Mouse (Mus musculus) fat pad, adult 2 months (tissue): ENCODE measurements around the gene Tgds.
"Not testable (repeated sequence)": the region's sequence is repeated elsewhere in the genome, so short reads cannot be mapped to it uniquely, and the experiment has no call there.

Experiments
- DNase-seq: peaks from one replicate; pipeline ENCODE4 v3.0.0-alpha.2; 2011; ENCODE audit warnings: low read depth, low spot score; ENCODE audit errors: extremely low read depth

Gene Tgds

DNA sequence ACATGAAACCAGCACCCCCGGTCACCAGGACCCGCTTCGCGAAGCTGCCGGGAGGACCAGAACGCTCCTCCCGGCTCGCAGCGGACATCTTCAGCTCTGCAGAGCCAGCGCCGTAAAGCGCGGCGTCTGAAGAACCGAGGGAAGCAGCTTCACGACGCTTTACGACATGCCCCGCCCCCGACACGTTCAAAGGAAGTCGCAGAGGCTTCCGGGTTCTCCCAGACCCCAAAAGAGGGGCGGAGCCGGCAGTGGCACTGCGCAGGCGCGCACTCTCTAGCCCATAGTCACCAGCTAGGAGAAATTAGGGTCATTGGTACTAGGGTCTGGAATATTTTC, at the start of gene Tgds:
Gene Tgds (minus strand): TSS at position 114 of the 336 bp plus-strand sequence.
- peak; percentile 68 for DNase-seq

DNA sequence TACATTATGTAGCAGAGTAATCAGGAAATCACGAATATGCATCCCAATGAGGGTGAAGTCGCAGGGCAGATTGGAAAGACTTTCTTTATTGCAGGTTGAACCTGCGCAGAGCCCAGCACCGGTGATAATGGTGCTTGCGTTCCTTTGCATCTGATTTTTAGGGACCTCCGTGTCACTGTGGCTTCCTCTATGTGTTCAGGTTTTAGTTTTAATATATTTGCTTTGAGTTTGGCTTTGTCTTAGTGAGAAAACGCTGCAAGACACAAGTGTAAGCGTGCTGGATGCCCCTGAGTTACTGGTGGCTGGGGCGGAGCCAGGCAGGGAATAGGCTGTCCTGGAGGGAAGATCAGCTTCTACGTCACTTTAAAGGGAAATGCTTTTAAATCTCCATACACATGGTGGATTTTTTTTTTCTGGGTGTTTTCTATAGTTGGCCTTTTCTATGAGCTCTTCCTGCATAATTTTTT, 48.2 kb upstream of the Tgds start:
- DNase-seq, result no peak

DNA sequence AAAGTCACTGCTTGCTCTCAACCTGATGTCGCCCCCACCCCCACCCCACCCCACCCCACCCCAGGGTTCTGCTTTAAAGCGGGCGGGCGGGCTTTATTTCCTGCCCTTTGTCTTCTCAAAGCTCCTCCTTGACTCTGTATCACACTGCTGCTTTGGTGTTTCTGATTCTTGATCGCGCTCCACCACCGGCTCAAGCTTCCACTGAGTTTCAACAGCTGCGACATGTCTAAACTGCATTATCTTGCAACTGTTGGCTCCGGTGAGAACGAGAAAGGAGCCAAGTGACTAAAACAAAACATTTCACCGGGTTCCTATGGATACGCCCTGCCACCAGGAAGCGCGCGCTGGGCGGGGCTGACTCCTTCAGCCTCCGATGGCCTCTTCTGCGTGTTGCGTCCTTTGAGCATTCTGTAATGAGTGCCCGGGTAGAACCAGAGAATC, 47.6 kb upstream of the Tgds start:
- DNase-seq, result peak; percentile 74

- no peak for DNase-seq
These were observed 47.1 kb upstream of the Tgds start for GRCm38 (mm10) chr14:118179701-118180100.

GRCm38 (mm10) chr14:118179251-118179650, 46.7 kb upstream of the Tgds start:
- DNase-seq, result peak; percentile 83

GRCm38 (mm10) chr14:118175694-118176085, 43.1 kb upstream of the Tgds start:
- DNase-seq, result no peak

GRCm38 (mm10) chr14:118175071-118175693, 42.6 kb upstream of the Tgds start:
- DNase-seq, result no peak

DNA sequence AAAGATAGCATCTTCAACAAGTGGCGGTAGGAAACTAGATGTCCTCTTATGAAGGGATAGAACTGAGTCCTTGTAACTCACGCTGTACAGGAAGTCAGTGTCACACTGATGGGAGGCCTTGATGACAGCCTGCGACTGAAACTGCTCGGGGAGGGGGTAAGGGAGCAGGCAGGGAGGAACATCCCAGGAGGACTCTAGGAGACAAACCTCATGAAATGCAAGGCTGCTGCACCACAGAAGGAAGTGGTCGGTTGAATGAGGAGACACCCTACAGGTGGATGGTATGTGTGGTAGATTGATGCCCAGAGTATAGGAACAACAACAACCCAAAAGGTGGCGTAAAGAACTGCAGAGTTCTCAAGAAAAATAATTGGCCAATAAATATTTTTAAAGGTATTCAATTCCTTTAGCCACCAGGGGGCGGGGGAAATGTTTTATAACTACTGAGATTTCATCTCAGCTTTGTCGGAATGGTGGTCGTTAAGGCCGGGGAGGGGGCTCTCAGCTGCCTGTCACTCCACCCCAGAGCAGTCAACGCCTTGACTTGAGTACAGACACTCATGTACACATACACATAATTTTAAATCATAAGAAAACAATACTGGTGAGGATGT, 41.1 kb upstream of the Tgds start:
- no peak for DNase-seq

- no peak for DNase-seq
These were observed 36.2 kb upstream of the Tgds start for GRCm38 (mm10) chr14:118168776-118169175.

DNA sequence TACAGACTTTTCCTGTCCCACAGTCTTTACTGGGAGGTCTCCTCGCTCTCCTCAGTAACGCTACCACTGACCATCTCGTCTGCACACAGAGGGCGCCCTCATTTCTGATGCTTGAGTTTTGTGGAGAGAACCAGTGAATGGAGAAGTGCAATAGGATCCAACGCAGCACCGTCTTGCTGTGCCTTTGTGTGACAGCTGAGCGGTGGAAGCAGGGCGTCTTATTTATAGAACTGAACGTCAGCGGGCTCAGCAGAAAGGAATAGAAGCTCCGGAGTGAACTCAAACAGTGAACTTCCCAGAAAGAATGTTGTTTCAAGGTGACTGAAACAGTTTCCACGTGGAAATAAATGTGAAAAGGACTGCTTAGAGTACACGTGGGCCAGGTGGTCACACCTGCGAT, 30.1 kb upstream of the Tgds start:
- no peak for DNase-seq

- DNase-seq, result no peak
These were observed 29.2 kb upstream of the Tgds start for GRCm38 (mm10) chr14:118161751-118162150.

DNA sequence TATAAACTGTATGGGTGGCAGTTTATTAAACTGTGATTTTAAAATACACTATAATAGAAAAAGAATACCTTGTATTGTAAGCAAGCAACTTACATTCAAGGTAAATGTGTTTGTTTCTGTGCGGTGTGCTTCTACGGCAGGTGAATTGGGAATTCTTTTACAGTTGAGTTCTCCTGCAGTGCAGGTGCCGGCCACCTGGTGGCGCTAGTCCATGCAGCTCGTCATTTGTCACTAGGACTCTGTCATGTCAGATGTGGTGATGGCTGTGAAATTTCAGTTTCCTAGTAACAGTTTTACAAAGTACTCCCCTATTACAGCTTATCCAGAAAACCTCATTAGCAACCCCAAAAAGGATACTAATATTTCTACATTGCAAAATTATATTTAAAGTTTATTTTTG, 24.6 kb upstream of the Tgds start:
- no peak for DNase-seq

GRCm38 (mm10) chr14:118156740-118157139, 24.2 kb upstream of the Tgds start:
- DNase-seq, result no peak

GRCm38 (mm10) chr14:118156056-118156455, 23.5 kb upstream of the Tgds start:
- DNase-seq, result not testable (repeated sequence)

GRCm38 (mm10) chr14:118152294-118152651, 19.7 kb upstream of the Tgds start:
- no peak for DNase-seq

GRCm38 (mm10) chr14:118151651-118152293, 19.2 kb upstream of the Tgds start:
- no peak for DNase-seq

DNA sequence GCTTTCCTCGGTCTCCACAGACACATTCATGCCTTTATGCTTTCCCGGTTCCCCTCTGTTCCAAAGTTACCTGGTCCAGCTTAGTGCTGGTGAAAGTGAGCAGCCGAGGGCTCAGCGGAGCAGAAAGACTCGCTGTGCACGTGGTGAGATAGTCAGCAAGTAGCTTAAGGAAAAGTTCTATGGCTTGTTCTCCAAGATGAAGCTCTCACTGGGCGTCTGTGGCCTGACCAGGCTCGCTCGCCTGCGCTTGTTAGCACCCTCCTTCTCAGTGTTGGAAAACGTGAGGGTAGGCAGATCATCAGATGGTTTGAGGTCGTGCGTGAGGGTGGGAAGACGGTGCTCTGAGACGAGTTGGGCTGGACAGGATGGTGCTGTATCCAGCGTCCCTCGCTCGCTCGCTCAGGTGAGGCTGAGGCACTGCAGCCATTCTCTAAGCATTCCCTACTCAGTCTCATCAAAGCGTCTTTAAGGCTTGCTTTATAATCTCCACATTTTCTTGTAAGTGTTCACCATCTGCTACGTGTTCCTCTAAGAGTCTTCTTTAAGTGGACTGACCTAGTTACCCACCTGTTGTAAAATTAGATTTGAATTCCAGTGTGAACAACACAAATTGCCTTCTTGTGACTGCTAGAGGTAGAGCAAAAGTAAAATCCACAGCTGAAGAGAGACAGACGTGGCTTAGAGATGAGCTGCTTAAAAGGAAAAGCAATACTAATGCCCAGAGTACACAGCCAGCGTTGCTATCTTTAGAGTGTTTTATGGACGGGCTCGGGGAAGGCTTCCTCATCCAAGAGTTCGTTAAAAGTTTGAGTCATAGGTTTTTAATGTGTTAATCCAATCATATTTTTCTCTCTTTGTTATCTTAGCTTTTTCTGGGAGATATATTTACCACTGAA, 18.3 kb upstream of the Tgds start:
- no peak for DNase-seq

DNA sequence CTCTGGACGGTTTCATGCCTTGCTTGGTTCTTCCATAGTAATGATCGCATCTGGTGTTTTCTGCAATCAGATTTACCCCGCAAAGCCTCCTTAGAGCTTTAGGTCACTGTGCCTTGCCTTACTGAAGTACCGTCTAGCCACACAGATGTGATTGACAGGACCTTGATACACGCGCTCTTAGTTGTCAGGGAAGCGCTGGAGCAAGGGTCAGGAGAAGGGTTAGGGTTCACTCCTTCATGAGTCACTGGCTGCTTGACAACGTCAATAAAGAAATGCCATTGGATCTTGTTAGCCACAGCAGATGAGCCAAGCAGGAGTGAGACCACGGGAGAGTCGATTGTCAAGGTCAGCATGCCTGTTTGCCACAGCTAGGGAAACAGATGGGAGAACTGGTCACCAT, 16.0 kb upstream of the Tgds start:
- no peak for DNase-seq

- no peak for DNase-seq
These were observed 15.5 kb upstream of the Tgds start for GRCm38 (mm10) chr14:118148046-118148445.

GRCm38 (mm10) chr14:118142283-118142682, 9.7 kb upstream of the Tgds start:
- peak; percentile 70 for DNase-seq

DNA sequence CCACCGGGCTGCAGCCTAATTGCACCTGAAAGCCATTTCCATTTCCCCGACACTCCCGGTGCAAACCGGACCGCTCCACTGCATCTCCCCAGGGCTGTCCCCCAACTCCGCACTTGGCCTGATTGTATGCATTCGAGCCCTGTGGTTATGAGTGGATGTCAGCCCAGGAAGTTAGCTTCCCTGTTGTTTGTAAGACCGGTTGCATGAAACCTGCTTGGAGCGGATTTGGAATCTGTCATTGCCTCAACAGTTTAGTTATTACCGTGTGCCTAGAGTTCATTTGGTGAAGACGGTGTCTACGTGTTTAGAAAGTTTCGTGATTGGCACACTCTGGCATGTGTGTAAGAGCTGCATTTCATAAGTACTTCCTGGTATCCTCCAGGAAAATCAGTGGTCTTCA, 4.9 kb upstream of the Tgds start:
- DNase-seq, result peak; percentile 68
